Mouse (Mus musculus) liver, embryonic 13.5 days (tissue): Measurements from ENCODE around the gene Pnmal1. TPM values are rescaled to one million over a fixed set of nuclear protein-coding genes. Genes with fewer than 3 reads are reported as not detected.

Experiments
- ATAC-seq: fragments of 200-750 bp; cut with Nextera tagmentation; 2 replicates; pipeline ENCODE4 v1.8.0; 2017; ENCODE audit warnings: low read depth, mild to moderate bottlenecking, moderate number of reproducible peaks, moderate library complexity
- DNase-seq: peaks from one replicate; pipeline ENCODE4 v3.0.0; 2022
- H3K27ac ChIP-seq: fragments of 300-500 bp; sonication (generic); 2 replicates; pipeline ENCODE4 v1.5.1; 2015; ENCODE audit warnings: moderate library complexity, mild to moderate bottlenecking, inconsistent platforms
- H3K27me3 ChIP-seq: fragments of 300-500 bp; sonication (generic); 2 replicates; pipeline ENCODE4 v1.6.1; 2015; ENCODE audit warnings: mild to moderate bottlenecking, inconsistent platforms
- H3K36me3 ChIP-seq: fragments of 300-500 bp; sonication (generic); 2 replicates; pipeline ENCODE4 v1.6.1; 2015; ENCODE audit warnings: mild to moderate bottlenecking, inconsistent platforms
- H3K4me1 ChIP-seq: fragments of 300-500 bp; sonication (generic); replicated peaks from 2 replicates; pipeline ENCODE4 v1.6.1; 2015; ENCODE audit warnings: inconsistent platforms
- H3K4me2 ChIP-seq: fragments of 300-500 bp; sonication (generic); 2 replicates; pipeline ENCODE4 v1.6.1; 2015; ENCODE audit warnings: inconsistent platforms, mild to moderate bottlenecking, moderate library complexity
- H3K4me3 ChIP-seq: fragments of 300-500 bp; sonication (generic); replicated peaks from 2 replicates; pipeline ENCODE4 v1.5.1; 2015; ENCODE audit warnings: mild to moderate bottlenecking, inconsistent platforms
- H3K9ac ChIP-seq: fragments of 300-500 bp; sonication (generic); 2 replicates; pipeline ENCODE4 v1.6.1; 2015; ENCODE audit warnings: mild to moderate bottlenecking, inconsistent platforms
- H3K9me3 ChIP-seq: fragments of 300-500 bp; sonication (generic); replicated peaks from 2 replicates; pipeline ENCODE4 v1.6.1; 2016; ENCODE audit warnings: inconsistent platforms
- WGBS: fragments of 180-500 bp; shearing (Covaris S2); methylation state at CpG from one replicate; pipeline ENCODE4 v1.1.7; 2015; ENCODE audit not compliant: insufficient replicate concordance; 5-methylcytosine and 5-hydroxymethylcytosine counted together
- polyA plus RNA-seq: library from polyadenylated mRNA; unstranded; fragments of >200 nt; fragmentation: Nextera tagmentation; extraction: Ambion mirVana; gene quantifications from 2 replicates; pipeline ENCODE4 v1.2.1, GENCODE M21; 2015

Gene Pnmal1
- polyA plus RNA-seq, 1 experiment from 2014 or later, result 0.07 TPM

- Histone ChIP-seq H3K4me2 (no peak overlapping the region), H3K36me3 (no peaks in the 10 kb centered on the region), H3K9me3 (no peaks in the 10 kb centered on the region), H3K4me3 (no peak overlapping the region), H3K4me1 (no peaks in the 10 kb centered on the region), H3K9ac (no peak overlapping the region), H3K27ac (no peak overlapping the region), H3K27me3 (peaks cover 22% of the 10 kb centered on the region; the same call in 1 of the 2 replicates)
- no peak for DNase-seq
- WGBS, result 51% methylated on average over 5 of the region's 5 CpGs
- ATAC-seq, result no peak
Observed at GRCm38 (mm10) chr7:16961678-16962077, 2.2 kb downstream of the Pnmal1 start.

GRCm38 (mm10) chr7:16968414-16968813, 8.9 kb downstream of the Pnmal1 start:
- H3K36me3 ChIP-seq, result no peaks in the 10 kb centered on the region
- H3K4me2 ChIP-seq, result no peak overlapping the region
- H3K27me3 ChIP-seq, result no peaks in the 10 kb centered on the region
- ATAC-seq (peak; percentile 41; the same call in 1 of the 2 replicates), DNase-seq (no peak)
- no peak overlapping the region for H3K9ac ChIP-seq
- H3K27ac ChIP-seq, result peak overlapping the region; percentile 57
- no peaks in the 10 kb centered on the region for H3K9me3 ChIP-seq
- H3K4me1 ChIP-seq, result no peaks in the 10 kb centered on the region
- 51% methylated on average over 6 of the region's 6 CpGs for WGBS
- no peak overlapping the region for H3K4me3 ChIP-seq

GRCm38 (mm10) chr7:16971160-16971559, 11.7 kb downstream of the Pnmal1 start:
- H3K4me2 ChIP-seq, result no peak overlapping the region
- no peaks in the 10 kb centered on the region for H3K27me3 ChIP-seq
- no peaks in the 10 kb centered on the region for H3K9me3 ChIP-seq
- no peaks in the 10 kb centered on the region for H3K36me3 ChIP-seq
- DNase-seq (no peak), ATAC-seq (no peak)
- H3K4me3 ChIP-seq, result no peak overlapping the region
- H3K4me1 ChIP-seq, result peaks cover 4% of the 10 kb centered on the region; the same call in 1 of the 2 replicates
- H3K27ac ChIP-seq, result no peak overlapping the region
- H3K9ac ChIP-seq, result no peak overlapping the region
- 30% methylated on average over 3 of the region's 3 CpGs for WGBS

GRCm38 (mm10) chr7:16974018-16974417, 14.5 kb downstream of the Pnmal1 start:
- 40% methylated on average over 6 of the region's 6 CpGs for WGBS
- Histone ChIP-seq H3K9ac (no peak overlapping the region), H3K4me2 (no peak overlapping the region), H3K36me3 (no peaks in the 10 kb centered on the region), H3K27ac (no peak overlapping the region), H3K27me3 (no peaks in the 10 kb centered on the region), H3K9me3 (no peaks in the 10 kb centered on the region), H3K4me3 (no peak overlapping the region), H3K4me1 (peaks cover 24% of the 10 kb centered on the region)
- DNase-seq, result no peak
- no peak for ATAC-seq

GRCm38 (mm10) chr7:16976298-16976697, 16.8 kb downstream of the Pnmal1 start:
- H3K9ac ChIP-seq, result no peak overlapping the region; the same call in 1 of the 2 replicates
- H3K4me1 ChIP-seq, result peaks cover 38% of the 10 kb centered on the region
- H3K4me2 ChIP-seq, result no peak overlapping the region
- no peaks in the 10 kb centered on the region for H3K27me3 ChIP-seq
- no peaks in the 10 kb centered on the region for H3K9me3 ChIP-seq
- no peaks in the 10 kb centered on the region for H3K36me3 ChIP-seq
- H3K27ac ChIP-seq, result no peak overlapping the region
- DNase-seq (no peak), ATAC-seq (no peak)
- WGBS, result 64% methylated on average over 8 of the region's 8 CpGs
- no peak overlapping the region for H3K4me3 ChIP-seq

- ATAC-seq, result peak; percentile 95
Observed at GRCm38 (mm10) chr7:16978173-16978572, 18.7 kb downstream of the Pnmal1 start.

GRCm38 (mm10) chr7:16978593-16978992, 19.1 kb downstream of the Pnmal1 start:
- Histone ChIP-seq H3K4me1 (peaks cover 41% of the 10 kb centered on the region), H3K9ac (no peak overlapping the region), H3K27ac (no peak overlapping the region; the same call in 1 of the 2 replicates), H3K4me3 (no peak overlapping the region), H3K36me3 (no peaks in the 10 kb centered on the region), H3K27me3 (no peaks in the 10 kb centered on the region), H3K9me3 (no peaks in the 10 kb centered on the region), H3K4me2 (peak overlapping the region; percentile 42)
- peak; percentile 45; the same call in 1 of the 2 replicates for ATAC-seq
- DNase-seq, result no peak
- WGBS, result 72% methylated on average over 3 of the region's 3 CpGs

More at GRCm38 (mm10) chr7:16978173-16978572, 18.7 kb downstream of the Pnmal1 start:
- Histone ChIP-seq H3K4me1 (peaks cover 41% of the 10 kb centered on the region), H3K4me3 (no peak overlapping the region), H3K36me3 (no peaks in the 10 kb centered on the region), H3K9ac (no peak overlapping the region), H3K9me3 (no peaks in the 10 kb centered on the region), H3K27ac (peak overlapping the region; percentile 37), H3K27me3 (no peaks in the 10 kb centered on the region), H3K4me2 (peak overlapping the region; percentile 42)
- WGBS, result 19% methylated on average over 6 of the region's 6 CpGs
- DNase-seq, result peak; percentile 53

GRCm38 (mm10) chr7:16980348-16980747, 20.9 kb downstream of the Pnmal1 start:
- DNase-seq (no peak), ATAC-seq (peak; percentile 35)
- WGBS, result 2% methylated on average over 12 of the region's 12 CpGs
- Histone ChIP-seq H3K27me3 (no peaks in the 10 kb centered on the region), H3K9me3 (no peaks in the 10 kb centered on the region), H3K4me2 (peak overlapping the region; percentile 62), H3K27ac (peak overlapping the region; percentile 66), H3K9ac (peak overlapping the region; percentile 63), H3K4me1 (peaks cover 37% of the 10 kb centered on the region), H3K36me3 (no peaks in the 10 kb centered on the region), H3K4me3 (peak overlapping the region; percentile 43)

- no peak within 1 kb of the TSS for H3K9ac ChIP-seq
- peaks cover 28% of the 10 kb centered on the region for H3K4me1 ChIP-seq
- H3K27ac ChIP-seq, result no peak within 1 kb of the TSS
- H3K36me3 ChIP-seq, result no peaks in the 10 kb centered on the region
- ATAC-seq (no peak), DNase-seq (no peak)
- H3K9me3 ChIP-seq, result no peaks in the 10 kb centered on the region
- H3K27me3 ChIP-seq, result no peaks in the 10 kb centered on the region
- no peak within 1 kb of the TSS for H3K4me2 ChIP-seq
- no peak within 1 kb of the TSS for H3K4me3 ChIP-seq
- WGBS, result 38% methylated on average over 26 of the region's 26 CpGs
Observed at GRCm38 (mm10) chr7:16982859-16983568, 23.5 kb downstream of the Pnmal1 start, which contains the start of gene Gm42372. TSS of gene Gm42372 (plus strand) at chr7:16983086.

GRCm38 (mm10) chr7:16987541-16988149, 28.2 kb downstream of the Pnmal1 start:
- Histone ChIP-seq H3K9me3 (no peaks in the 10 kb centered on the region), H3K9ac (no peak overlapping the region), H3K4me1 (peaks cover 27% of the 10 kb centered on the region), H3K27ac (no peak overlapping the region), H3K27me3 (no peaks in the 10 kb centered on the region), H3K4me2 (no peak overlapping the region), H3K36me3 (no peaks in the 10 kb centered on the region), H3K4me3 (no peak overlapping the region)
- DNase-seq (no peak), ATAC-seq (no peak)
- WGBS, result 65% methylated on average over 7 of the region's 7 CpGs

- Histone ChIP-seq H3K27me3 (peaks cover under 1% of the 10 kb centered on the region; the same call in 1 of the 2 replicates), H3K4me3 (no peak overlapping the region), H3K9me3 (no peaks in the 10 kb centered on the region), H3K4me1 (peaks cover 27% of the 10 kb centered on the region), H3K36me3 (no peaks in the 10 kb centered on the region), H3K9ac (no peak overlapping the region), H3K27ac (no peak overlapping the region), H3K4me2 (no peak overlapping the region)
- WGBS, result 63% methylated on average over 3 of the region's 3 CpGs
- DNase-seq (no peak), ATAC-seq (no peak)
Observed at GRCm38 (mm10) chr7:16988405-16988804, 28.9 kb downstream of the Pnmal1 start.
